Mouse (Mus musculus) testis, adult 2 months (tissue): ENCODE data around the gene Tldc1.

Experiments
- CTCF ChIP-seq: fragments of 200-500 bp; IDR thresholded peaks from 2 replicates; pipeline ENCODE4 v1.5.1; 2012; ENCODE audit warnings: low read depth, mild to moderate bottlenecking, inconsistent platforms, low read length, moderate library complexity; ENCODE audit not compliant: control insufficient read depth, insufficient read depth, insufficient replicate concordance
- POLR2A ChIP-seq: fragments of 200-500 bp; IDR thresholded peaks from 2 replicates; pipeline ENCODE4 v1.6.1; 2012; ENCODE audit warnings: low read depth, mild to moderate bottlenecking, inconsistent platforms, low read length, moderate library complexity; ENCODE audit not compliant: control insufficient read depth

GRCm38 (mm10) chr8:119811925-119812324 is 33.7 kb upstream of the Tldc1 start:
- no peak for TF ChIP-seq CTCF
- no peak for TF ChIP-seq POLR2A
